Mouse (Mus musculus) liver, embryonic 12.5 days (tissue): ENCODE results near the gene Col17a1. TPM values are rescaled to one million over a fixed set of nuclear protein-coding genes. Genes with fewer than 3 reads are reported as not detected.
A peak's percentile ranks its signal among the peaks of the same experiment; 100 is the strongest.

ENCODE experiments used
- ATAC-seq: fragments of 200-750 bp; cut with Nextera tagmentation; 2 replicates; pipeline ENCODE4 v1.8.0; 2017; ENCODE audit warnings: moderate number of reproducible peaks, mild to moderate bottlenecking, moderate library complexity
- H3K27ac ChIP-seq: fragments of 300-500 bp; sonication (generic); 2 replicates; pipeline ENCODE4 v1.5.1; 2016; ENCODE audit warnings: mild to moderate bottlenecking
- H3K27me3 ChIP-seq: fragments of 300-500 bp; sonication (generic); replicated peaks from 2 replicates; pipeline ENCODE4 v1.6.1; 2016; ENCODE audit warnings: mild to moderate bottlenecking, moderate library complexity
- H3K36me3 ChIP-seq: fragments of 300-500 bp; sonication (generic); 2 replicates; pipeline ENCODE4 v1.6.1; 2016; ENCODE audit warnings: mild to moderate bottlenecking, moderate library complexity
- H3K4me1 ChIP-seq: fragments of 300-500 bp; sonication (generic); 2 replicates; pipeline ENCODE4 v1.6.1; 2016
- H3K4me2 ChIP-seq: fragments of 300-500 bp; sonication (generic); 2 replicates; pipeline ENCODE4 v1.6.1; 2016; ENCODE audit warnings: mild to moderate bottlenecking, moderate library complexity
- H3K4me3 ChIP-seq: fragments of 300-500 bp; sonication (generic); 2 replicates; pipeline ENCODE4 v1.5.1; 2016; ENCODE audit warnings: mild to moderate bottlenecking, moderate library complexity
- H3K9ac ChIP-seq: fragments of 300-500 bp; sonication (generic); 2 replicates; pipeline ENCODE4 v1.6.1; 2016; ENCODE audit warnings: mild to moderate bottlenecking, moderate library complexity
- H3K9me3 ChIP-seq: fragments of 300-500 bp; sonication (generic); replicated peaks from 2 replicates; pipeline ENCODE4 v1.6.1; 2016; ENCODE audit warnings: mild to moderate bottlenecking, moderate library complexity
- WGBS: fragments of 180-500 bp; shearing (Covaris S2); methylation state at CpG from one replicate; pipeline ENCODE4 v1.1.7; 2016; ENCODE audit not compliant: insufficient replicate concordance; 5-methylcytosine and 5-hydroxymethylcytosine counted together
- polyA plus RNA-seq: library from polyadenylated mRNA; unstranded; fragments of >200 nt; fragmentation: Nextera tagmentation; extraction: Ambion mirVana; gene quantifications from 2 replicates; pipeline ENCODE4 v1.2.1, GENCODE M21; 2016

Col17a1 gene
- polyA plus RNA-seq, 1 experiment from 2014 or later = 0.37 TPM

GRCm38 (mm10) chr19:47659765-47660408 lies 32.0 kb downstream of the Col17a1 start:
- H3K4me1 ChIP-seq = no peaks in the 10 kb centered on the region
- peaks cover 4% of the 10 kb centered on the region for H3K27me3 ChIP-seq
- H3K36me3 ChIP-seq = no peaks in the 10 kb centered on the region
- no peak for ATAC-seq
- H3K9me3 ChIP-seq = no peaks in the 10 kb centered on the region
- WGBS = 73% methylated on average over 9 of the region's 9 CpGs
- H3K27ac ChIP-seq = no peak overlapping the region
- no peak overlapping the region for H3K9ac ChIP-seq
- no peak overlapping the region for H3K4me3 ChIP-seq
- H3K4me2 ChIP-seq = no peak overlapping the region

- ATAC-seq = no peak
- Histone ChIP-seq H3K9ac (no peak overlapping the region), H3K9me3 (no peaks in the 10 kb centered on the region), H3K36me3 (no peaks in the 10 kb centered on the region), H3K4me3 (no peak overlapping the region), H3K27me3 (peaks cover 4% of the 10 kb centered on the region), H3K4me1 (no peaks in the 10 kb centered on the region), H3K4me2 (no peak overlapping the region), H3K27ac (0 out of 2 replicates have a peak overlapping the region, but pooled peaks have one; percentile 32)
- 27% methylated on average over 5 of the region's 5 CpGs for WGBS
Measured at GRCm38 (mm10) chr19:47658914-47659535, 32.9 kb downstream of the Col17a1 start.

- H3K4me1 ChIP-seq = no peaks in the 10 kb centered on the region
- no peaks in the 10 kb centered on the region for H3K9me3 ChIP-seq
- ATAC-seq = no peak
- no peaks in the 10 kb centered on the region for H3K36me3 ChIP-seq
- H3K27ac ChIP-seq = no peak overlapping the region
- no peak overlapping the region for H3K9ac ChIP-seq
- WGBS = 61% methylated on average over 11 of the region's 11 CpGs
- no peaks in the 10 kb centered on the region for H3K27me3 ChIP-seq
- H3K4me3 ChIP-seq = no peak overlapping the region
- H3K4me2 ChIP-seq = no peak overlapping the region
Measured at GRCm38 (mm10) chr19:47654896-47655295, 37.0 kb downstream of the Col17a1 start.

GRCm38 (mm10) chr19:47653173-47653572 lies 38.7 kb downstream of the Col17a1 start:
- Histone ChIP-seq H3K4me2 (no peak overlapping the region), H3K9ac (no peak overlapping the region), H3K36me3 (no peaks in the 10 kb centered on the region), H3K27me3 (no peaks in the 10 kb centered on the region), H3K27ac (no peak overlapping the region), H3K4me3 (no peak overlapping the region), H3K4me1 (no peaks in the 10 kb centered on the region), H3K9me3 (no peaks in the 10 kb centered on the region)
- ATAC-seq = no peak
- 77% methylated on average over 8 of the region's 8 CpGs for WGBS

GRCm38 (mm10) chr19:47652255-47652654 lies 39.6 kb downstream of the Col17a1 start:
- no peak for ATAC-seq
- no peak overlapping the region for H3K9ac ChIP-seq
- 72% methylated on average over 8 of the region's 8 CpGs for WGBS
- no peak overlapping the region for H3K4me2 ChIP-seq
- no peaks in the 10 kb centered on the region for H3K9me3 ChIP-seq
- no peaks in the 10 kb centered on the region for H3K4me1 ChIP-seq
- H3K27ac ChIP-seq = no peak overlapping the region
- no peak overlapping the region for H3K4me3 ChIP-seq
- no peaks in the 10 kb centered on the region for H3K36me3 ChIP-seq
- H3K27me3 ChIP-seq = no peaks in the 10 kb centered on the region

- Histone ChIP-seq H3K9me3 (no peaks in the 10 kb centered on the region), H3K36me3 (peaks cover 10% of the 10 kb centered on the region; the same call in 1 of the 2 replicates), H3K9ac (no peak overlapping the region), H3K27ac (no peak overlapping the region), H3K4me1 (no peaks in the 10 kb centered on the region), H3K4me2 (no peak overlapping the region), H3K27me3 (no peaks in the 10 kb centered on the region), H3K4me3 (no peak overlapping the region)
- WGBS = 73% methylated on average over 5 of the region's 5 CpGs
- no peak for ATAC-seq
Measured at GRCm38 (mm10) chr19:47651160-47651480, 40.8 kb downstream of the Col17a1 start.

- Histone ChIP-seq H3K4me3 (no peak overlapping the region), H3K27ac (no peak overlapping the region), H3K9me3 (no peaks in the 10 kb centered on the region), H3K4me2 (no peak overlapping the region), H3K36me3 (peaks cover 11% of the 10 kb centered on the region; the same call in 1 of the 2 replicates), H3K9ac (no peak overlapping the region), H3K4me1 (no peaks in the 10 kb centered on the region), H3K27me3 (no peaks in the 10 kb centered on the region)
- no peak for ATAC-seq
- WGBS = 70% methylated on average over 16 of the region's 16 CpGs
Measured at GRCm38 (mm10) chr19:47650366-47651159, 41.3 kb downstream of the Col17a1 start.

- Histone ChIP-seq H3K27ac (no peak overlapping the region), H3K27me3 (no peaks in the 10 kb centered on the region), H3K9me3 (no peaks in the 10 kb centered on the region), H3K4me1 (no peaks in the 10 kb centered on the region), H3K4me3 (no peak overlapping the region), H3K4me2 (no peak overlapping the region), H3K9ac (no peak overlapping the region), H3K36me3 (peaks cover 23% of the 10 kb centered on the region)
- ATAC-seq = no peak
- 80% methylated on average over 6 of the region's 6 CpGs for WGBS
Measured at GRCm38 (mm10) chr19:47649071-47649470, 42.8 kb downstream of the Col17a1 start.

- ATAC-seq = no peak
- H3K9ac ChIP-seq = no peak overlapping the region
- WGBS = 84% methylated on average over 6 of the region's 6 CpGs
- H3K4me3 ChIP-seq = no peak overlapping the region
- H3K27me3 ChIP-seq = no peaks in the 10 kb centered on the region
- H3K9me3 ChIP-seq = no peaks in the 10 kb centered on the region
- no peaks in the 10 kb centered on the region for H3K4me1 ChIP-seq
- H3K36me3 ChIP-seq = peaks cover 40% of the 10 kb centered on the region
- H3K4me2 ChIP-seq = no peak overlapping the region
- no peak overlapping the region for H3K27ac ChIP-seq
Measured at GRCm38 (mm10) chr19:47646508-47647120, 45.3 kb downstream of the Col17a1 start.

GRCm38 (mm10) chr19:47645583-47645982 lies 46.3 kb downstream of the Col17a1 start:
- peaks cover 50% of the 10 kb centered on the region for H3K36me3 ChIP-seq
- WGBS = 72% methylated on average over 6 of the region's 6 CpGs
- no peak for ATAC-seq
- H3K9me3 ChIP-seq = no peaks in the 10 kb centered on the region
- H3K27me3 ChIP-seq = no peaks in the 10 kb centered on the region
- H3K9ac ChIP-seq = no peak overlapping the region
- H3K27ac ChIP-seq = no peak overlapping the region
- no peak overlapping the region for H3K4me3 ChIP-seq
- H3K4me2 ChIP-seq = no peak overlapping the region
- H3K4me1 ChIP-seq = no peaks in the 10 kb centered on the region

- Histone ChIP-seq H3K9ac (no peak overlapping the region), H3K27ac (no peak overlapping the region), H3K27me3 (no peaks in the 10 kb centered on the region), H3K36me3 (peaks cover 65% of the 10 kb centered on the region), H3K4me3 (no peak overlapping the region), H3K4me2 (no peak overlapping the region), H3K9me3 (no peaks in the 10 kb centered on the region), H3K4me1 (no peaks in the 10 kb centered on the region)
- ATAC-seq = no peak
- WGBS = 63% methylated on average over 2 of the region's 2 CpGs
Measured at GRCm38 (mm10) chr19:47643910-47644309, 48.0 kb downstream of the Col17a1 start.

- Histone ChIP-seq H3K4me2 (no peak overlapping the region), H3K4me1 (no peaks in the 10 kb centered on the region), H3K27ac (no peak overlapping the region), H3K27me3 (no peaks in the 10 kb centered on the region), H3K9me3 (no peaks in the 10 kb centered on the region), H3K9ac (no peak overlapping the region), H3K4me3 (no peak overlapping the region), H3K36me3 (peaks cover 57% of the 10 kb centered on the region)
- 90% methylated on average over 4 of the region's 4 CpGs for WGBS
- no peak for ATAC-seq
Measured at GRCm38 (mm10) chr19:47635380-47635779, 56.5 kb downstream of the Col17a1 start.
